Mouse (Mus musculus) liver, embryonic 16.5 days (tissue): Measurements from ENCODE around the gene Clic4. TPM values are rescaled to one million over a fixed set of nuclear protein-coding genes. Genes with fewer than 3 reads are reported as not detected.

Source experiments
- ATAC-seq: fragments of 200-750 bp; cut with Nextera tagmentation; 2 replicates; pipeline ENCODE4 v1.8.0; 2017; ENCODE audit warnings: low read depth, mild to moderate bottlenecking, moderate number of reproducible peaks, moderate library complexity
- H3K27ac ChIP-seq: fragments of 300-500 bp; sonication (generic); 2 replicates; pipeline ENCODE4 v1.5.1; 2014; ENCODE audit warnings: mild to moderate bottlenecking, low read length
- H3K27me3 ChIP-seq: fragments of 300-500 bp; sonication (generic); 2 replicates; pipeline ENCODE4 v1.6.1; 2014; ENCODE audit warnings: low read depth, low read length, mixed read lengths; ENCODE audit not compliant: control insufficient read depth, insufficient read depth
- H3K36me3 ChIP-seq: fragments of 300-500 bp; sonication (generic); 2 replicates; pipeline ENCODE4 v1.6.1; 2014; ENCODE audit warnings: mild to moderate bottlenecking; ENCODE audit not compliant: control insufficient read depth, insufficient read depth
- H3K4me1 ChIP-seq: fragments of 300-500 bp; sonication (generic); 2 replicates; pipeline ENCODE4 v1.6.1; 2014; ENCODE audit warnings: low read depth, low read length, mixed read lengths; ENCODE audit not compliant: control insufficient read depth
- H3K4me2 ChIP-seq: fragments of 300-500 bp; sonication (generic); 2 replicates; pipeline ENCODE4 v1.6.1; 2014; ENCODE audit warnings: low read depth, low read length, mixed read lengths
- H3K4me3 ChIP-seq: fragments of 300-500 bp; sonication (generic); 2 replicates; pipeline ENCODE4 v1.5.1; 2014; ENCODE audit warnings: low read depth, mild to moderate bottlenecking, low read length
- H3K9ac ChIP-seq: fragments of 300-500 bp; sonication (generic); 2 replicates; pipeline ENCODE4 v1.6.1; 2014; ENCODE audit warnings: low read depth, low read length
- H3K9me3 ChIP-seq: fragments of 300-500 bp; sonication (generic); replicated peaks from 2 replicates; pipeline ENCODE4 v1.6.1; 2016; ENCODE audit warnings: low read length; ENCODE audit not compliant: control insufficient read depth
- WGBS: fragments of 180-500 bp; shearing (Covaris S2); extraction: QIAGEN DNeasy Blood & Tissue Kit; methylation state at CpG from one replicate; pipeline ENCODE4 v1.1.7; 2014; ENCODE audit not compliant: insufficient replicate concordance; 5-methylcytosine and 5-hydroxymethylcytosine counted together
- polyA plus RNA-seq: library from polyadenylated mRNA; unstranded; fragments of >200 nt; fragmentation: Nextera tagmentation; extraction: Ambion mirVana; gene quantifications from 2 replicates; pipeline ENCODE4 v1.2.1, GENCODE M21; 2015

The Clic4 gene
- polyA plus RNA-seq, 1 experiment from 2014 or later: 110 TPM

GRCm38 (mm10) chr4:135309726-135310125 lies 37.1 kb upstream of the Clic4 start:
- no peak for ATAC-seq
- Histone ChIP-seq H3K9me3 (no peaks in the 10 kb centered on the region), H3K4me2 (no peak overlapping the region), H3K36me3 (no peaks in the 10 kb centered on the region), H3K27me3 (no peaks in the 10 kb centered on the region), H3K4me3 (no peak overlapping the region), H3K27ac (no peak overlapping the region), H3K9ac (no peak overlapping the region), H3K4me1 (peaks cover 34% of the 10 kb centered on the region)
- 65% methylated on average over 5 of the region's 5 CpGs for WGBS

GRCm38 (mm10) chr4:135309112-135309659 lies 36.6 kb upstream of the Clic4 start:
- Histone ChIP-seq H3K9ac (no peak overlapping the region), H3K36me3 (no peaks in the 10 kb centered on the region), H3K27me3 (no peaks in the 10 kb centered on the region), H3K9me3 (no peaks in the 10 kb centered on the region), H3K4me2 (no peak overlapping the region), H3K27ac (no peak overlapping the region), H3K4me1 (peaks cover 29% of the 10 kb centered on the region), H3K4me3 (no peak overlapping the region)
- 65% methylated on average over 9 of the region's 9 CpGs for WGBS
- ATAC-seq: no peak

- peak overlapping the region; percentile 2; the same call in 1 of the 2 replicates for H3K4me2 ChIP-seq
- H3K4me1 ChIP-seq: peaks cover 8% of the 10 kb centered on the region
- 47% methylated on average over 17 of the region's 17 CpGs for WGBS
- H3K36me3 ChIP-seq: no peaks in the 10 kb centered on the region
- no peaks in the 10 kb centered on the region for H3K27me3 ChIP-seq
- no peak overlapping the region for H3K27ac ChIP-seq
- H3K9me3 ChIP-seq: no peaks in the 10 kb centered on the region
- peak; percentile 72 for ATAC-seq
- no peak overlapping the region for H3K4me3 ChIP-seq
- no peak overlapping the region for H3K9ac ChIP-seq
Observed at GRCm38 (mm10) chr4:135306971-135307632, 34.5 kb upstream of the Clic4 start.

- no peaks in the 10 kb centered on the region for H3K9me3 ChIP-seq
- H3K4me2 ChIP-seq: peak overlapping the region; percentile 2; the same call in 1 of the 2 replicates
- H3K4me3 ChIP-seq: no peak overlapping the region
- H3K36me3 ChIP-seq: no peaks in the 10 kb centered on the region
- no peaks in the 10 kb centered on the region for H3K27me3 ChIP-seq
- H3K27ac ChIP-seq: no peak overlapping the region
- ATAC-seq: peak; percentile 55
- H3K9ac ChIP-seq: no peak overlapping the region
- WGBS: 41% methylated on average over 4 of the region's 4 CpGs
- H3K4me1 ChIP-seq: peaks cover 6% of the 10 kb centered on the region; the same call in 1 of the 2 replicates
Observed at GRCm38 (mm10) chr4:135306533-135306932, 33.9 kb upstream of the Clic4 start.

GRCm38 (mm10) chr4:135302261-135302660 lies 29.6 kb upstream of the Clic4 start:
- peaks cover 19% of the 10 kb centered on the region for H3K4me1 ChIP-seq

GRCm38 (mm10) chr4:135301166-135301565 lies 28.6 kb upstream of the Clic4 start:
- no peak overlapping the region for H3K4me2 ChIP-seq
- no peaks in the 10 kb centered on the region for H3K27me3 ChIP-seq
- H3K4me3 ChIP-seq: no peak overlapping the region
- H3K4me1 ChIP-seq: peaks cover 20% of the 10 kb centered on the region
- WGBS: 81% methylated on average over 3 of the region's 3 CpGs
- no peaks in the 10 kb centered on the region for H3K9me3 ChIP-seq
- H3K27ac ChIP-seq: no peak overlapping the region
- ATAC-seq: no peak
- no peak overlapping the region for H3K9ac ChIP-seq
- no peaks in the 10 kb centered on the region for H3K36me3 ChIP-seq

More at GRCm38 (mm10) chr4:135302261-135302660, 29.6 kb upstream of the Clic4 start:
- no peaks in the 10 kb centered on the region for H3K9me3 ChIP-seq
- H3K4me3 ChIP-seq: no peak overlapping the region
- WGBS: 70% methylated on average over 10 of the region's 10 CpGs
- H3K27me3 ChIP-seq: no peaks in the 10 kb centered on the region
- H3K9ac ChIP-seq: no peak overlapping the region
- H3K36me3 ChIP-seq: no peaks in the 10 kb centered on the region
- no peak overlapping the region for H3K4me2 ChIP-seq
- H3K27ac ChIP-seq: no peak overlapping the region
- no peak for ATAC-seq

- H3K36me3 ChIP-seq: no peaks in the 10 kb centered on the region
- no peak overlapping the region for H3K4me3 ChIP-seq
- no peaks in the 10 kb centered on the region for H3K9me3 ChIP-seq
- peaks cover 20% of the 10 kb centered on the region for H3K4me1 ChIP-seq
- ATAC-seq: no peak
- 77% methylated on average over 26 of the region's 26 CpGs for WGBS
- no peaks in the 10 kb centered on the region for H3K27me3 ChIP-seq
- no peak overlapping the region for H3K9ac ChIP-seq
- no peak overlapping the region for H3K4me2 ChIP-seq
- H3K27ac ChIP-seq: no peak overlapping the region
Observed at GRCm38 (mm10) chr4:135300248-135301041, 27.8 kb upstream of the Clic4 start.

- no peaks in the 10 kb centered on the region for H3K36me3 ChIP-seq
- H3K27ac ChIP-seq: no peak overlapping the region
- no peak overlapping the region for H3K9ac ChIP-seq
- ATAC-seq: no peak
- no peak overlapping the region for H3K4me2 ChIP-seq
- H3K4me1 ChIP-seq: peaks cover 20% of the 10 kb centered on the region
- WGBS: 72% methylated on average over 10 of the region's 10 CpGs
- no peak overlapping the region for H3K4me3 ChIP-seq
- H3K27me3 ChIP-seq: no peaks in the 10 kb centered on the region
- H3K9me3 ChIP-seq: no peaks in the 10 kb centered on the region
Observed at GRCm38 (mm10) chr4:135298680-135299079, 26.1 kb upstream of the Clic4 start.
